Mouse (Mus musculus) testis, adult 2 months (tissue): ENCODE measurements around the gene Cep19.

Source experiments
- CTCF ChIP-seq: fragments of 200-500 bp; IDR thresholded peaks from 2 replicates; pipeline ENCODE4 v1.5.1; 2012; ENCODE audit warnings: low read depth, mild to moderate bottlenecking, inconsistent platforms, low read length, moderate library complexity; ENCODE audit not compliant: control insufficient read depth, insufficient read depth, insufficient replicate concordance
- POLR2A ChIP-seq: fragments of 200-500 bp; IDR thresholded peaks from 2 replicates; pipeline ENCODE4 v1.6.1; 2012; ENCODE audit warnings: low read depth, mild to moderate bottlenecking, inconsistent platforms, low read length, moderate library complexity; ENCODE audit not compliant: control insufficient read depth

DNA sequence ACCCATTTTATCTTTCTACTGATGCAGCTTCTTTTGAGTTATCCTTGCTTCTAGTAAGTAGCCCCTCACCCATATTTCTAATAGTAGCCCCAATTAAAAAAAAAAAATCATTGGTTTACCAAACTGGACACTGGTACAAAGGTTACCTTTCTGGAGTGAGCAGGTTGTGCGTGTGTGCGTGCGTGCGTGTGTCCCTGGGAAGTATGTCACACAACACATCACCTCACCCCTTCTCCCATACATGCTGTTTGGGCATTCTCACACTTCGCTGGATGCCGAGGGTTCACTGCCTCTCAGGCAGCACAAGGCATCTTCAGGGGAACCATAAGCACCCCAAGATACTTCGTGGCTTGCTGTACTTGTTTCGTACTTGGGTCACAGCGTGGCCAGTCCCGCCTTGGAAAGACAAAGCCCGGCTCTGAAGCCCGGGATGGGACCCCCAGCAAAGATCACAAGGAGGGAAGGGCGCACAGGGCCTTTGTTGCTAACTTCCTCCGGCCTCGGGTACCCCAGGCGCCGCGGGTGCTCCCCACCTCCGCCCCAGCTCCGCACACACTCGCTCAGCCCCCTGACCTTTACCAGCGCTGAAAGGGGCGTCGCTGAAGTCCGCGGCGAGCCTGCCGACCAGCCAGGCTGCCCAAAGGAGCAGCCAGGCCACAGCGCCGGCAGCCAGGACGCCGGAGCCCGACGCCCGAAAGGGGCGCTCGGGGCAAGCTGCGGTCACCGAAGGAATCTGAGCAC, 533 bp upstream of the Cep19 start:
- TF ChIP-seq POLR2A (no peak), CTCF (no peak)
